Mouse (Mus musculus) embryonic facial prominence, embryonic 12.5 days (tissue): Measurements from ENCODE around the gene Pcif1. TPM values are rescaled to one million over a fixed set of nuclear protein-coding genes. Genes with fewer than 3 reads are reported as not detected.
A peak's percentile ranks its signal among the peaks of the same experiment; 100 is the strongest.

Source experiments
- ATAC-seq: fragments of 200-750 bp; cut with Nextera tagmentation; 2 replicates; pipeline ENCODE4 v1.8.0; 2017; ENCODE audit not compliant: insufficient number of reproducible peaks, insufficient read depth, low FRiP score, low TSS enrichment
- H3K27ac ChIP-seq: fragments of 300-500 bp; sonication (generic); 2 replicates; pipeline ENCODE4 v1.5.1; 2016; ENCODE audit warnings: mild to moderate bottlenecking
- H3K27me3 ChIP-seq: fragments of 300-500 bp; sonication (generic); 2 replicates; pipeline ENCODE4 v1.6.1; 2016; ENCODE audit warnings: mild to moderate bottlenecking, moderate library complexity
- H3K36me3 ChIP-seq: fragments of 300-500 bp; sonication (generic); 2 replicates; pipeline ENCODE4 v1.6.1; 2016; ENCODE audit warnings: mild to moderate bottlenecking
- H3K4me1 ChIP-seq: fragments of 300-500 bp; sonication (generic); 2 replicates; pipeline ENCODE4 v1.6.1; 2016
- H3K4me2 ChIP-seq: fragments of 300-500 bp; sonication (generic); replicated peaks from 2 replicates; pipeline ENCODE4 v1.6.1; 2016; ENCODE audit warnings: mild to moderate bottlenecking, moderate library complexity
- H3K4me3 ChIP-seq: fragments of 300-500 bp; sonication (generic); 2 replicates; pipeline ENCODE4 v1.5.1; 2016; ENCODE audit warnings: mild to moderate bottlenecking
- H3K9ac ChIP-seq: fragments of 300-500 bp; sonication (generic); 2 replicates; pipeline ENCODE4 v1.6.1; 2016; ENCODE audit warnings: mild to moderate bottlenecking, moderate library complexity
- H3K9me3 ChIP-seq: fragments of 300-500 bp; sonication (generic); 2 replicates; pipeline ENCODE4 v1.6.1; 2016; ENCODE audit warnings: mild to moderate bottlenecking, moderate library complexity
- WGBS: fragments of 180-500 bp; shearing (Covaris S2); methylation state at CpG from one replicate; pipeline ENCODE4 v1.1.7; 2016; 5-methylcytosine and 5-hydroxymethylcytosine counted together
- polyA plus RNA-seq: library from polyadenylated mRNA; unstranded; fragments of >200 nt; fragmentation: Nextera tagmentation; extraction: Ambion mirVana; gene quantifications from 2 replicates; pipeline ENCODE4 v1.2.1, GENCODE M21; 2016

Gene Pcif1
- polyA plus RNA-seq, 1 experiment from 2014 or later: 83.0 TPM

DNA sequence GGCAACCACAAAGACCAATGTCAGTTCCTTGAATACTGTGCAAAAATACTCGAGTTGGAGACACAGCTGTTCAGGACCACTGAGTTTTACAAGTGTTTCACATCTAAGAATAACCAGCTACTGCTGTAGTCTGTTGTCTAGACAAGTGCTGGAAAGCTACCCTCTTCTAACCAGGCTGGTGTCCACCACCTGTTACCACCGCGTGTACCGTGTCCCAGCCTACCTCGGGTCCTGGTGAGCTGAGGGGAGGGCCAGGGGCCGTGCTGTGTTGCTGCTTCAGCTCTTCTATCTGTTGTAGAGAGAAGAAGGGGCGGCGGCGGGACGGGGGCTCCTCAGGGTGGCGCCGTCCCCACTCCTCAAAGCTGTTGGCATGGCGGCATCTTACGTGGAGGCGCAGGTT lies 19.9 kb downstream of the Pcif1 start:
- Histone ChIP-seq H3K4me3 (no peak overlapping the region), H3K9ac (no peak overlapping the region), H3K27me3 (no peaks in the 10 kb centered on the region), H3K9me3 (no peaks in the 10 kb centered on the region), H3K36me3 (peaks cover 96% of the 10 kb centered on the region), H3K27ac (no peak overlapping the region), H3K4me1 (no peaks in the 10 kb centered on the region), H3K4me2 (no peak overlapping the region)
- 91% methylated on average over 15 of the region's 15 CpGs for WGBS
- no peak for ATAC-seq

DNA sequence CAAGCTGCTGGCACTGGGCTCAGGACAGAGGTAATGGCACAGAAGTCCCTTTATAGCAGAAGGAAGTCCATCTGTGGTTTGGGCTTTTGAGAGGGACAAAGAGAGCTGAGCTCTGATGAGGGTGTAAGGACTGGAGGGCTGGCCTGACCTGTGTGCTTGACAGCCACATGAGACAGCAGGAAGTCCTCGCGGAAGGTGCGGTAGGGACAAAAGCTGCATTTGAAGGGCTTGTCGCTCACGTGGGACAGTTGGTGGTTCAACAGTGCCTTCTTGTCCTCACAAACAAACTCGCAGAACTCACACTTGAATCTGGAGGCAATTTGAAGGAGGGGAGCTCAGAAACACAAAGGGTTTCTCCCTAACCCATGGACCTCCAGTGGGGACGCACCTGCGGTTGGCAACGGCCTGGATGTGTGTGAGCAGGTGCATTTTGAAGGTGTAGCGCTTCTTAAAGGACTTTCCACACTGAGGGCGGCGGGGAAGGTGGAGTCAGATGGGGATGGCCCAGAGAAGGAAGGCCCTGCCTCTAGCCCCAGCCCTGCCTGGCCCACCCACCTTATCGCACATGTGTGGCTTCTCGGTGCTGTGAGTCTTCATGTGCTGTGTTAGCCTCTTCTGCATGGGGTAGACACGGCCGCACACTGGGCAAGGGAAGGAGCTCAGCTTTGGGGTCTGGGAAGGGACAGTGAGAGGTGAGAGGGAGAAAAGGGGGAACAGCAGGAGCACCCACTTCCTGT lies 20.8 kb downstream of the Pcif1 start:
- Histone ChIP-seq H3K4me2 (no peak overlapping the region), H3K27me3 (no peaks in the 10 kb centered on the region), H3K9me3 (no peaks in the 10 kb centered on the region), H3K36me3 (peaks cover 96% of the 10 kb centered on the region), H3K27ac (no peak overlapping the region), H3K9ac (0 out of 2 replicates have a peak overlapping the region, but pooled peaks have one; percentile 16), H3K4me1 (no peaks in the 10 kb centered on the region), H3K4me3 (no peak overlapping the region)
- no peak for ATAC-seq
- WGBS: 95% methylated on average over 16 of the region's 16 CpGs

DNA sequence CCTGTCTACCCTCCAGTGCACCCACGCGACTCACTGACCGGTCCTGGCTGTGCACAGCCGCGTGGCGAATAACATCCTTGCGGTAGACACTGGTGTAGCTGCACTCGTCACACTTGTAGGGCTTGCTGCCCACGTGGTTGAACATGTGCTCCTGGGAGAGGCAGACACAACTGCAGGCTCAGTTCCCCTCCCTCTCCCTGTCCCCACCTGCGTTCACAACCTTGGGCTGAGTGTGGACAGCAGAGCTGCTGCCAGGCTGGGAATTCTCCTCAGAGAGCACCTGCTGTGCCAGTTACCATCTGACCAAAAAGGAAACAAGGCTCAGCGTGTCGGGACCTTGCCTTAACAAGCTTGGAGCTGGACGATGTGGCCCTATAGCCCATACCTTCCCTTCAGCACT lies 22.3 kb downstream of the Pcif1 start:
- Histone ChIP-seq H3K9ac (no peak overlapping the region), H3K4me1 (no peaks in the 10 kb centered on the region), H3K27me3 (no peaks in the 10 kb centered on the region), H3K36me3 (peaks cover 95% of the 10 kb centered on the region), H3K9me3 (peaks cover 3% of the 10 kb centered on the region; the same call in 1 of the 2 replicates), H3K4me3 (no peak overlapping the region), H3K27ac (no peak overlapping the region), H3K4me2 (no peak overlapping the region)
- no peak for ATAC-seq
- WGBS: 95% methylated on average over 13 of the region's 13 CpGs

DNA sequence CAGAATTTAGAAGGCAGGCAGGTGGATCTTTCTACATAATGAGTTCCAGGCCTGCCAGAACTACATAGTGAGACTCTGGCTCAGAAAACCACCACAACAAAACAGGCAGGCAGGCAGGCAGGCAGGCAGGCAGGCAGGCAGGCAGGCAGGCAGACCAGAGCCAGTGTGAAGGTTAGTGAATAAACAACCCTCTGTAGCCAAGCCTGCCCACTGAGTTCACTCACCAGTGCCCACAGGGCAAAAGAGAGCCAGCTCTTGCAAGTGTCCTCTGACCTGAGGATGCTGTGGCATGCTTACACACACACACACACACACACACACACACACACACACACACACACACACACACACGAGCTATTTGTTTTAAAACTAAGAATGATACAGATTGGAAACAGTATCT lies 24.4 kb downstream of the Pcif1 start:
- no peaks in the 10 kb centered on the region for H3K27me3 ChIP-seq
- H3K4me2 ChIP-seq: no peak overlapping the region
- 82% methylated on average over 1 of the region's 1 CpGs for WGBS
- peaks cover 5% of the 10 kb centered on the region; the same call in 1 of the 2 replicates for H3K9me3 ChIP-seq
- no peak overlapping the region for H3K9ac ChIP-seq
- H3K4me3 ChIP-seq: no peak overlapping the region
- no peaks in the 10 kb centered on the region for H3K4me1 ChIP-seq
- no peak overlapping the region for H3K27ac ChIP-seq
- H3K36me3 ChIP-seq: peaks cover 99% of the 10 kb centered on the region
- ATAC-seq: no peak

DNA sequence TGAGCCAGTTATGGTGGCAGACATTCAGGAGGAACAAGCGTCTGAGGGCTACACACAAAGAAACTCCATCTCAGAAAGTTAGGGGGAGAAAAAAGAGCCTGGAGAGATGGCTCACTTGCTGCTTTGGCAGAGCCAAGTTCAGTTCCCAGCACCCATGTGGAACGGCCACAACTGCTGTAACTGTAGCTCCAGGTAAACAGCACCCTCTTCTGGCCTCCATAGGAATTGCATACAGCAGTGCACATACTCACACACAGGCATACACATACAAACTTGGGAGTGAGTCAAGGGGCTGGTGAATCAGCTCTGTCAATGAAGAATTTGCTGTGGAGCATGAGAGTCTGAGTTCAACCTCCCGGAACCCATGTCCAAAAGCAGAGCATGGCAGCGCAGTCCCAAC lies 27.0 kb downstream of the Pcif1 start:
- Histone ChIP-seq H3K4me3 (no peak overlapping the region), H3K4me2 (no peak overlapping the region), H3K9me3 (peaks cover 5% of the 10 kb centered on the region; the same call in 1 of the 2 replicates), H3K4me1 (peaks cover 13% of the 10 kb centered on the region), H3K27ac (no peak overlapping the region), H3K9ac (no peak overlapping the region), H3K36me3 (peaks cover 83% of the 10 kb centered on the region), H3K27me3 (no peaks in the 10 kb centered on the region)
- WGBS: 99% methylated on average over 4 of the region's 4 CpGs
- ATAC-seq: no peak

DNA sequence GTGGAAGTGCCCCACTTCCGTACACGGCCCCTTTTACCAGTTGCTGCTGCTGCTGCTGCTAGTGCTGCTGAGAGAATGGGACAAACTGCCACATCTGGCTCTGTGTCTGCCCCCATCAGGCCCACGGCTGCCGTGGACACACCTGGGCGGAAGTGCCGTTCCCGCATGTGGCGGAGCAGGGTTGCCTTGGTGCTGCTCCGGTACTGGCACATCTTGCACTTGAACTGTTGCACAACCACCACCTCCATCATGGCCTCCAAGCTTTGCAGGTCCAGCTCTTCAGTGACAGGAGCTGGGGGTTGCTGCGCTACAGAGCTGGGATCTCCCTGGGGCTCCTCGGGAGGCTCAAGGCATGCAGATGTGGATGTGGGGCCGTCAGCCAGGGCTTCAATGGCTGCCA lies 28.4 kb downstream of the Pcif1 start:
- H3K27me3 ChIP-seq: no peaks in the 10 kb centered on the region

DNA sequence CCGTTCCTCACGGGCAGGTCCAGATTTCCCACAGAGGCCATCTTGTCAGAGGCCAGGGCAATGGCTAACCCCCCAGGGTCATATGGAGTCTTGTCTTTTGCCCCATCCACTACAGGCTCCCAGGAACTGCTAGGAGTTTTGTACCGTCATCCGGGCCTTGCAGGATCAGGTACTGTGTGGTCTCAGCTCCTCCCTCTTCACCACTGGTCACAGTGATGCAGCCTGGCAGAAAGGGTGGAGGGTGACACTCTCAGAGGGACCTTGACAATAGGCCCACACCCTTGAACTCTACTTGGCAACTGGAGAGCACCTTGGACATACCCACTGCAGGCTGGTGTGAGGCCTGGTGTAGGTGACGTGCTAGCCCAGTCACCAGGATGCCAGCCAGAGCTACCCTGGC lies 28.9 kb downstream of the Pcif1 start:
- peaks cover 18% of the 10 kb centered on the region for H3K4me1 ChIP-seq
- H3K4me3 ChIP-seq: no peak overlapping the region
- peaks cover 64% of the 10 kb centered on the region for H3K36me3 ChIP-seq
- no peak overlapping the region for H3K9ac ChIP-seq
- H3K9me3 ChIP-seq: peaks cover 5% of the 10 kb centered on the region; the same call in 1 of the 2 replicates
- H3K27me3 ChIP-seq: no peaks in the 10 kb centered on the region
- no peak overlapping the region for H3K27ac ChIP-seq
- WGBS: 96% methylated on average over 5 of the region's 5 CpGs
- no peak for ATAC-seq
- H3K4me2 ChIP-seq: no peak overlapping the region

More for the DNA sequence above, 28.4 kb downstream of the Pcif1 start:
- peaks cover 17% of the 10 kb centered on the region for H3K4me1 ChIP-seq
- peaks cover 5% of the 10 kb centered on the region; the same call in 1 of the 2 replicates for H3K9me3 ChIP-seq
- peaks cover 69% of the 10 kb centered on the region for H3K36me3 ChIP-seq
- 96% methylated on average over 12 of the region's 12 CpGs for WGBS
- ATAC-seq: no peak
- H3K4me3 ChIP-seq: no peak overlapping the region
- no peak overlapping the region for H3K27ac ChIP-seq
- no peak overlapping the region for H3K9ac ChIP-seq
- H3K4me2 ChIP-seq: no peak overlapping the region

DNA sequence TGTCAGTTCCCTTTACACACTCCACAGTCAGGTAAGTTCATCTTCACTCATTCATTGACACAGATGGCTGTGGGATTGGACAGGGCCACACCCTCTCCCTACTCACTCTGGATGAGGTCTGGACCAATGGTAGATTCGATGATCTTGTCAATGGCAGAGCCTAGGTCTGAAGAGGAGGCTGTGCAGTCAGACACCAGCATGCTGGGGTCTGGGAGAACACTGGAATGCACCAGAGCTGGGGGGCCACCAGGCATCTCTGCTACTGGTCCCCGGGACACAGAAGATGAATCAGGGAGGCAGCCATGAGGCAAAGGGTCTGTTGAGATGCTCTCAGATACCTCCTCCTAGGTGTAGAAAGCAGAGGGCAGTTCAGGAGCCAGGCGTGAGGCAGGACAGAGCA lies 30.0 kb downstream of the Pcif1 start:
- no peaks in the 10 kb centered on the region for H3K27me3 ChIP-seq
- H3K27ac ChIP-seq: no peak overlapping the region
- 93% methylated on average over 3 of the region's 3 CpGs for WGBS
- H3K9ac ChIP-seq: peak overlapping the region; percentile 82; the same call in 1 of the 2 replicates
- no peak overlapping the region for H3K4me3 ChIP-seq
- no peak for ATAC-seq
- peaks cover 21% of the 10 kb centered on the region for H3K4me1 ChIP-seq
- H3K4me2 ChIP-seq: no peak overlapping the region
- peaks cover 53% of the 10 kb centered on the region for H3K36me3 ChIP-seq
- H3K9me3 ChIP-seq: peaks cover 5% of the 10 kb centered on the region; the same call in 1 of the 2 replicates

DNA sequence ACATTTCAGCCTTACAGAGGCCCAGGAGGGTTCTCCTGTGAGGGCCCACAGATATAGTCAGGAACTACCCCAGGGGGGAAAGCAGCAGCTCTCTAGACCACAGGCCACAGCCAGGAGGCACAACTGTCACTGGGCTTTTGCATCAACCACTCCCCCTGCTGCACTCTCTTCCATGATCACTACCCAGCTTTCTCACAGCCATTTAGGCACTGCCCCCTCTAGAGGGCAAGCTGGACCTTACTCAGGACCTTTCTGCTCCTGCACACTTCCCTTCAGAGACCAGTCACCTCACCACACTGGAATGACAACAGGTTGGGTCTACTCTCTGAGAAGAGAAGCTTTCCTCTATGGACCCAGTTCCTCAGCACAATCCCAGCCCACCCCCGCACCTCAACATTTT lies 30.4 kb downstream of the Pcif1 start:
- ATAC-seq: no peak
- H3K4me2 ChIP-seq: peak overlapping the region; percentile 83
- peak overlapping the region; percentile 76 for H3K4me3 ChIP-seq
- H3K36me3 ChIP-seq: peaks cover 48% of the 10 kb centered on the region
- H3K4me1 ChIP-seq: peaks cover 21% of the 10 kb centered on the region
- H3K9me3 ChIP-seq: peaks cover 5% of the 10 kb centered on the region; the same call in 1 of the 2 replicates
- WGBS: 75% methylated on average over 1 of the region's 1 CpGs
- peak overlapping the region; percentile 82 for H3K9ac ChIP-seq
- no peaks in the 10 kb centered on the region for H3K27me3 ChIP-seq
- no peak overlapping the region for H3K27ac ChIP-seq

DNA sequence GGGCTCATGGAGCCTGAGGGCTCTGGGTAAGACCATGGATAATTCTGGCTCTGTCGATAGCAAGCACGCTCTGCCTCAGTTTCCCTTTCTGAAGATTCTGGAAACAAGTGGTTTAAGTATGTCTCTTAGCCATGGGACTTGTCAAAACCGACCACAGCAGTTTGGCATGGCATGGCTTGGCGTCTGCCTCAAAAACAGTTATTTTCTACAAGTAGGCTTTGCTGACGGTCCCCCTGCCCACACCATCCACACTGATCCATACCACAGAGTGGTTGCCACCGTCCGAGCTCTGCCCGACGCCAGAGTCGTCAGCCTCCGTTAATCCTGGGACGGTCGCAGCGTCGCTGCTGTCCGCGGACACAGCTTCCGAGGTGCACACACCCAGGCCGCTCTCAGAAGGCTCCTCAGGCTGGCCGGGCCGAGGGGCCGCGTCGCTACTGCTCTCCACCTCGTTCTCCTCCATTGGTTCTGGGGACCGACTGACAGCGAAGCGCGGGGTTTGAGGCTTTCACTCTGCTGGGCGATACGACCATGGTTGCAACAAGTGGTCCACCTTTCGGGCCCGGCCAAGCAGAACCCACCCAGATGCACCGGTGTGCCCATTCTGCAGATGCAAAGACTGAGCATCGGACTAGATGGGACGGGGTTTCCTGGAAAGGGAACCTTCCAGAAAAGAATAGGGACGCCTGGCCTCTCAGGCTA lies 31.4 kb downstream of the Pcif1 start:
- peaks cover 42% of the 10 kb centered on the region for H3K36me3 ChIP-seq
- H3K4me1 ChIP-seq: peaks cover 21% of the 10 kb centered on the region
- H3K4me3 ChIP-seq: peak overlapping the region; percentile 76
- peak overlapping the region; percentile 96 for H3K27ac ChIP-seq
- H3K9ac ChIP-seq: peak overlapping the region; percentile 82
- peak overlapping the region; percentile 83 for H3K4me2 ChIP-seq
- H3K27me3 ChIP-seq: no peaks in the 10 kb centered on the region
- H3K9me3 ChIP-seq: peaks cover 5% of the 10 kb centered on the region; the same call in 1 of the 2 replicates
- WGBS: 4% methylated on average over 37 of the region's 37 CpGs
- ATAC-seq: no peak

DNA sequence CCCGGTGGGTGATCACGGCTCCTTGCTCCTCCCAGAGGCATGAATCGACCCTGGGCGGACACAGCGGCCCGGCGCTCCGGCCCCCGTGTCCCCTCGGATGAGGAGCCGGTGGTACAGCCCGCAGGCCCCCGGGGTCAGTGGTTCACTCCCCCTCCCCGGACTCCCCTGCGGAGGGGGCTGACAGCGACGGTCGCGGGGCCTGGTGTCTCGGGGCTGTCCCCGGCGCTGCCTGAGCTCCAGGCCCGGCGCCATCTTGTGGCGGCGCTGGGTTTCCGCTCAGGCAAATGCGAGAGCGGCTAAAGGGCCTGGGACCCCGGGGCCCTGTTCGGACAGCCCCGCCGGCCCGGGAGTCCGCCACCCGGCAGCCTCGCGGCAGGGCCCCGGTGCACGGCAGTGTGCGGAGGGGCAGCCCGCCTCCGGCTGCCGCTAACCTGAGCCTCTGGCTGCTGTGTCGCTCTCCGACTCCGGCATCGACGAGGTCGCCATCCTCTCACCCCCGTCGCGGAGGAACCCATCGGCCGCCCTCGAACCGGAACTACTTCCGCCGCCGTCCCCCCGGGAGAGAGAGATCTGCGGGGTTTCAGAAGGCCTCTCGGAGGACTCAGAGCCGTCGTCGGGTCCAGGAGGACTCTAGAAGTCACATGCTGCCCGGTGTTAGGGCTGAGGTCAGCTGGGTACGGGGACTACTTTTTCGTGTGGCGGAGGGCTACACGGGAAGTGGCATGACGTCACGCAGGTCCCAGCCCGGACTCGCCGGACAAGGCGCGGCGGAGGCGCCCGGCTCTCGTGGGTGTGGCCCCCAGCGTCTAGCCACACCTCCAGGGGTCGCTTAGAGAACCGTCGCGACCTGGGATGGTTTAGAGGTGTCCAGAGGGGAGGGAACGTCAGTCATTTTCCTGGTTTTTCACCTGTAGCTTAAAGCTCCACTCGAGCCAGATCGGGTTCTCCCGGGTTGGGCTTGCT lies 32.3 kb downstream of the Pcif1 start, which contains the start of gene Zfp335:
Gene Zfp335, minus strand, starts transcription at position 672 of the 963 bp plus-strand sequence.
- peak within 1 kb of the TSS; percentile 76 for H3K4me3 ChIP-seq
- WGBS: under 1% methylated on average over 91 of the region's 91 CpGs
- peak within 1 kb of the TSS; percentile 96 for H3K27ac ChIP-seq
- H3K36me3 ChIP-seq: peaks cover 34% of the 10 kb centered on the region
- H3K4me1 ChIP-seq: peaks cover 21% of the 10 kb centered on the region
- peak within 1 kb of the TSS; percentile 82 for H3K9ac ChIP-seq
- peak; percentile 79 for ATAC-seq
- peak within 1 kb of the TSS; percentile 83 for H3K4me2 ChIP-seq
- peaks cover 2% of the 10 kb centered on the region; the same call in 1 of the 2 replicates for H3K9me3 ChIP-seq
- no peaks in the 10 kb centered on the region for H3K27me3 ChIP-seq
